ENCODE assay signal across 7 mouse cellular contexts in genomic region chr17:71474128-71474527, GRCm38 (mm10). TPM values are rescaled to one million over a fixed set of nuclear protein-coding genes. Genes with fewer than 3 reads are reported as not detected.
DNase-seq lines count a peak whose midpoint lies in the region; ATAC-seq and TF ChIP-seq lines count a peak whose summit lies in the region.

No protein-coding gene starts in this region.

- peak overlapping the region; percentile 97 for H3K9ac ChIP-seq in lung, embryonic 16.5 days (ENCODE audit: low read length)
- peak overlapping the region; percentile 91 for H3K9ac ChIP-seq in hindbrain, embryonic 13.5 days
- peak overlapping the region; percentile 1; the same call in 1 of the 2 replicates for H3K9ac ChIP-seq in midbrain, postnatal 0 days (replicated peaks; ENCODE audit: low read length, poor library complexity, severe bottlenecking)

- TF ChIP-seq CTCF in cortical plate, adult 2 months (IDR thresholded peaks at IDR 0.05; ENCODE audit: extremely low read depth, insufficient read depth, low read length) = no peak
- TF ChIP-seq CTCF in midbrain, postnatal 0 days (IDR thresholded peaks at IDR 0.05) = no peak

- ATAC-seq in lung, embryonic 16.5 days (ENCODE audit: low read depth) = no peak
- no peak for ATAC-seq in hindbrain, embryonic 13.5 days (ENCODE audit: low FRiP score)
- ATAC-seq in midbrain, postnatal 0 days (ENCODE audit: low FRiP score) = no peak

- H3K4me3 ChIP-seq in lung, embryonic 16.5 days (ENCODE audit: low read length) = peak overlapping the region; percentile 92
- peak overlapping the region; percentile 95 for H3K4me3 ChIP-seq in cortical plate, adult 2 months (ENCODE audit: insufficient read depth, low read length)
- peak overlapping the region; percentile 87 for H3K4me3 ChIP-seq in hindbrain, embryonic 13.5 days
- H3K4me3 ChIP-seq in midbrain, postnatal 0 days (ENCODE audit: low read depth, low read length) = peak overlapping the region; percentile 94

- 9% methylated on average over 8 of the region's 8 CpGs for WGBS in lung, embryonic 16.5 days
- 18% methylated on average over 8 of the region's 8 CpGs for WGBS in hindbrain, embryonic 13.5 days
- WGBS in midbrain, postnatal 0 days = 13% methylated on average over 8 of the region's 8 CpGs

- no peaks in the 10 kb centered on the region for H3K27me3 ChIP-seq in lung, embryonic 16.5 days (ENCODE audit: control insufficient read depth, insufficient read depth, low read depth, low read length)
- no peaks in the 10 kb centered on the region for H3K27me3 ChIP-seq in hindbrain, embryonic 13.5 days
- H3K27me3 ChIP-seq in midbrain, postnatal 0 days (ENCODE audit: insufficient read depth, low read length) = no peaks in the 10 kb centered on the region

- peak overlapping the region; percentile 85 for H3K4me2 ChIP-seq in lung, embryonic 16.5 days (ENCODE audit: low read depth, low read length)
- peak overlapping the region; percentile 94 for H3K4me2 ChIP-seq in hindbrain, embryonic 13.5 days
- peak overlapping the region; percentile 71 for H3K4me2 ChIP-seq in midbrain, postnatal 0 days (ENCODE audit: low read depth, low read length, poor library complexity, severe bottlenecking)

- H3K9me3 ChIP-seq in lung, embryonic 16.5 days (ENCODE audit: control insufficient read depth, low read length) = no peaks in the 10 kb centered on the region
- H3K9me3 ChIP-seq in hindbrain, embryonic 13.5 days = no peaks in the 10 kb centered on the region
- H3K9me3 ChIP-seq in midbrain, postnatal 0 days (ENCODE audit: low read length) = no peaks in the 10 kb centered on the region

- H3K4me1 ChIP-seq in lung, embryonic 16.5 days (replicated peaks; ENCODE audit: control insufficient read depth, insufficient read depth, low read length) = peaks cover 12% of the 10 kb centered on the region
- peaks cover 4% of the 10 kb centered on the region for H3K4me1 ChIP-seq in cortical plate, adult 2 months (ENCODE audit: control insufficient read depth, insufficient read depth, low read length)
- peaks cover 25% of the 10 kb centered on the region for H3K4me1 ChIP-seq in hindbrain, embryonic 13.5 days (replicated peaks)
- peaks cover 6% of the 10 kb centered on the region for H3K4me1 ChIP-seq in midbrain, postnatal 0 days (ENCODE audit: insufficient read depth, low read length)

- no peak for DNase-seq in lung, postnatal 25 days (ENCODE audit: low spot score)
- DNase-seq in midbrain, postnatal 0 days (ENCODE audit: low spot score) = no peak
- no peak for DNase-seq in adrenal gland, postnatal 25 days
- no peak for DNase-seq in thymus, postnatal 10 days (ENCODE audit: low spot score in 2 of 2)

- H3K27ac ChIP-seq in lung, embryonic 16.5 days (ENCODE audit: low read length) = peak overlapping the region; percentile 99; the same call in 1 of the 2 replicates
- H3K27ac ChIP-seq in cortical plate, adult 2 months (ENCODE audit: insufficient read depth, low read length) = no peak overlapping the region
- H3K27ac ChIP-seq in hindbrain, embryonic 13.5 days = 0 out of 2 replicates have a peak overlapping the region, but pooled peaks have one; percentile 99
- H3K27ac ChIP-seq in midbrain, postnatal 0 days (ENCODE audit: low read depth, low read length) = no peak overlapping the region

- TF ChIP-seq POLR2A in cortical plate, adult 2 months (IDR thresholded peaks at IDR 0.05; ENCODE audit: extremely low read depth, insufficient read depth, low read length) = no peak

- no peaks in the 10 kb centered on the region for H3K36me3 ChIP-seq in lung, embryonic 16.5 days (ENCODE audit: control insufficient read depth, insufficient read depth, low read length)
- peaks cover 4% of the 10 kb centered on the region; the same call in 1 of the 2 replicates for H3K36me3 ChIP-seq in hindbrain, embryonic 13.5 days
- no peaks in the 10 kb centered on the region for H3K36me3 ChIP-seq in midbrain, postnatal 0 days (ENCODE audit: insufficient read depth, low read length)

RNA-seq across cellular contexts. Expression of gene Smchd1, which starts 1.0 kb away (rescaled TPM):
- polyA plus RNA-seq in lung, embryonic 16.5 days (2015; fragmentation: Nextera tagmentation; extraction: Ambion mirVana) = 56.1 and 58.6 TPM in 2 replicates
- polyA plus RNA-seq in cortical plate, adult 2 months (2012; rRNA removed) = 23.7 and 26.6 TPM in 2 replicates
- 47.9 and 51.4 TPM in 2 replicates for polyA plus RNA-seq in hindbrain, embryonic 13.5 days (2015; fragmentation: Nextera tagmentation; extraction: Ambion mirVana)
- 40.2 and 58.7 TPM in 2 replicates for total RNA-seq in midbrain, postnatal 0 days (2014; rRNA removed)
- polyA plus RNA-seq in midbrain, postnatal 0 days (2015; fragmentation: Nextera tagmentation; extraction: Ambion mirVana) = 30.2 and 33.4 TPM in 2 replicates
- 43.5 and 43.6 TPM in 2 replicates for total RNA-seq in adrenal gland, postnatal 25 days (2021)

RNA-seq across cellular contexts. Expression of gene Gm4707, which starts 14.4 kb away (rescaled TPM):
- 3.0 and 3.8 TPM in 2 replicates for polyA plus RNA-seq in lung, embryonic 16.5 days (2015; fragmentation: Nextera tagmentation; extraction: Ambion mirVana)
- 1.4 and 1.6 TPM in 2 replicates for polyA plus RNA-seq in cortical plate, adult 2 months (2012; rRNA removed)
- 2.8 and 3.4 TPM in 2 replicates for polyA plus RNA-seq in hindbrain, embryonic 13.5 days (2015; fragmentation: Nextera tagmentation; extraction: Ambion mirVana)
- 9.1 and 40.7 TPM in 2 replicates for total RNA-seq in midbrain, postnatal 0 days (2014; rRNA removed)
- polyA plus RNA-seq in midbrain, postnatal 0 days (2015; fragmentation: Nextera tagmentation; extraction: Ambion mirVana) = 1.2 and 2.4 TPM in 2 replicates
- total RNA-seq in adrenal gland, postnatal 25 days (2021) = 2.6 and 3.4 TPM in 2 replicates

RNA-seq across cellular contexts. Expression of gene Ndc80, which starts 52.5 kb away (rescaled TPM):
- 55.1 and 59.5 TPM in 2 replicates for polyA plus RNA-seq in lung, embryonic 16.5 days (2015; fragmentation: Nextera tagmentation; extraction: Ambion mirVana)
- 0.17 and 0.38 TPM in 2 replicates for polyA plus RNA-seq in cortical plate, adult 2 months (2012; rRNA removed)
- 10.3 and 11.5 TPM in 2 replicates for polyA plus RNA-seq in hindbrain, embryonic 13.5 days (2015; fragmentation: Nextera tagmentation; extraction: Ambion mirVana)
- 0.44 and 0.80 TPM in 2 replicates for total RNA-seq in midbrain, postnatal 0 days (2014; rRNA removed)
- polyA plus RNA-seq in midbrain, postnatal 0 days (2015; fragmentation: Nextera tagmentation; extraction: Ambion mirVana) = 2.8 and 3.3 TPM in 2 replicates
- total RNA-seq in adrenal gland, postnatal 25 days (2021) = 4.3 and 5.9 TPM in 2 replicates

Comparison
In these comparisons a context has a peak if more than half of its experiments do, and no peak if none do; other contexts are left out.
1. H3K27ac ChIP-seq: peak in lung, embryonic 16.5 days (single experiment) and hindbrain, embryonic 13.5 days (single experiment); none in cortical plate, adult 2 months (single experiment) and midbrain, postnatal 0 days (single experiment).
2. H3K9ac ChIP-seq: peak in every context shown above with its lines; median percentile 97 in lung, embryonic 16.5 days; 91 in hindbrain, embryonic 13.5 days; 1 in midbrain, postnatal 0 days.
3. Peak in every context shown above with its lines, with median percentiles within 50 percentile points of each other: H3K4me2 ChIP-seq and H3K4me3 ChIP-seq.